Mouse (Mus musculus) ES-Bruce4 (cell line): ENCODE results near the gene Ep300.

Experiments
- CTCF ChIP-seq: IDR thresholded peaks from one replicate; pipeline ENCODE4 v1.8.1; 2011; ENCODE audit warnings: low read depth, low read length
- EP300 ChIP-seq: IDR thresholded peaks from 2 replicates; pipeline ENCODE4 v1.6.1; 2011; ENCODE audit warnings: low read depth, low read length; ENCODE audit not compliant: insufficient read depth

DNA sequence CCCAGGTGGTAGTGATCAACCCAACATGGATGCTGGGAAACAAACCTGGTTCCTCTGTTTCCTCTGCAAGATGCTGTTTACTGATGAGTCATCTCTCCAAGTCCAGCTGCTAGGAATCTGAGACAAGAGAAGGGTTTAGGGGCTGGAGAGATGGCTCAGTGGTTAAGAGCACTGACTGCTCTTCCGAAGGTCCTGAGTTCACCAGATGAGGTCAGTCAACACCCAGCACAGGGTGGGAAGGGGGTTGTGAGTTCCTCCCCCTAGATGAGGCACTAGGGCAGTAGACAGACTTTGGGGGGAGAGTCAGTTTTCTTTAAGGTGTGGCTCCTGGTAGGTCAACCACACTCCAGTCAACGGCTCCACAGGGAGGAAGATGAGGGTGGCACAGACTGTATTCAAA lies 76.5 kb downstream of the Ep300 start:
- TF ChIP-seq CTCF (no peak), EP300 (no peak)
